Mouse (Mus musculus) v-Abl transformed pro-B cells (cell line): ENCODE data around the gene Csnk1e.
"Not testable (repeated sequence)": the region's sequence is repeated elsewhere in the genome, so short reads cannot be mapped to it uniquely, and the experiment has no call there.

Experiments used
- in situ Hi-C, 2 experiments: fragments of 400-800 bp; cut with MboI; formaldehyde crosslinking; loops; one replicate each; pipeline ENCODE4 v1.15.1; 2025; ENCODE audit not compliant: unreplicated experiment in 2 of 2

Csnk1e gene

GRCm38 (mm10) chr15:79455106-79455810 lies at the start of gene Csnk1e:
Gene Csnk1e, minus strand, starts transcription at chr15:79455566.
- in situ Hi-C loops = no loop called here

DNA sequence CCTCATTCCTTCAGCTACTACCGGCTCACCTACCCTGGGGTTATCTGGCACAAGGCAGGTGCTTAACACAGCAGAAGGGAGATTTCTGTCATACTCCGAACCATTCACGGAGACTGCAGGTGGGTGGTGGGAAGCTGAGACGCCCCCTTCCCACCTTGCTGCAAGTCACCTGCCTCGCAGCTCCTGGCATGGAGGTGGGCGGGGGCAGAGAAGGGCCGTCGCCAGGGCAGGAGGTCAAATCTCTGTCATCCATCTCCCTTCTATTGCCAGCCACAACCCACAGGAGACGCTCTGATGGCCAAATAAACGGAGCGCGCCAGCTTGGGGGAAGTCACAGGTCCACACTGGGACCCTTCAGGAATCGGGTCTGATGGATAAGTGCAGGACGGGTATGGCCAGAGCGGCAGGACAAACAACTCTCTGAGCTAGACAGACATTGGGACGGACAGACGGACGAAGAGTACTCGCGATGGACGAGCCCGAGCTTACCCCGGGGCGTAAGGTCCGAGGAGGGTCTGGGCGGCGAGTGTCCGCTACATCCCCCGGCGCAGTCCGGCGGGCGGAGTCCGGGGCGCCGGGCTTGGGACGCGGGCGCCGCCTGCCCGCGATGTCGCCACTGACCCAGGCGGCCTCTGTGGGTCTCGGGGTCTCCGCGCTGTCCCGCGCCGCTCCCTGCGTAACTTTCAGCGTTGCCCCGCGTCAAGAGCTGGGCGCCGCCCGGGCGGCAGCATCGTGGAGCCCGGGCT lies 49.5 kb upstream of the Csnk1e start, which contains the start of gene Kcnj4:
Gene Kcnj4 (minus strand): TSS at position 535 of the 746 bp plus-strand sequence.
- in situ Hi-C loops = loop anchor here in 1 of 2 experiments (10.0 kb wide), 1 partner anchor 120 kb away; no protein-coding TSS in a partner anchor

- in situ Hi-C loops = loop anchor here in 1 of 2 experiments (10.0 kb wide), 1 partner anchor 121 kb away; no protein-coding TSS in a partner anchor
Observed at GRCm38 (mm10) chr15:79503438-79503837, 48.1 kb upstream of the Csnk1e start.

DNA sequence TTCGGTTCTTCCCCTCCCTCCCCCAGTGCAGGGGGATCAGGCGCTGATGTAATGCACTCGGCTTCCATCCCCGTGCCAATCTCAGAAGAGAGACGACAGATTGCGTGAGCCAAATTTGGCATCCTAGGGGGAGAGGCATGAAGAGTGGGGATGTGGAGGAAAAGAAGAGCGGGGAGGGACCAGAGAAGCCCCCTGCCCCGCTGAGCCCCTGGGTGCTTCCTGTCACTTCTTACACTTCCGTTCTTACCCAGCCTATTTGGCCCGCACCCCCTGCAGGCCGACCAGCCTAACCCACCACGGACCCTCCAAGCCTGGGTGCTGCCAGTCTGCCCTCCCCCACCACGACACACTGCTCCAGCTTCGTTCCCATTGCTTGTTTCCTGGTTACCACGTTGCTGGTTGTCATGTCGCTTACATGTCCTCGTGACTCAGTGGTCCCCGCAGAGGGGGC lies 47.5 kb upstream of the Csnk1e start:
- in situ Hi-C loops = loop anchor here in 1 of 2 experiments (10.0 kb wide), 1 partner anchor 122 kb away; no protein-coding TSS in a partner anchor

GRCm38 (mm10) chr15:79500110-79500509 lies 44.7 kb upstream of the Csnk1e start:
- in situ Hi-C loops = loop anchor here in 1 of 2 experiments (10.0 kb wide), 1 partner anchor 125 kb away; no protein-coding TSS in a partner anchor

DNA sequence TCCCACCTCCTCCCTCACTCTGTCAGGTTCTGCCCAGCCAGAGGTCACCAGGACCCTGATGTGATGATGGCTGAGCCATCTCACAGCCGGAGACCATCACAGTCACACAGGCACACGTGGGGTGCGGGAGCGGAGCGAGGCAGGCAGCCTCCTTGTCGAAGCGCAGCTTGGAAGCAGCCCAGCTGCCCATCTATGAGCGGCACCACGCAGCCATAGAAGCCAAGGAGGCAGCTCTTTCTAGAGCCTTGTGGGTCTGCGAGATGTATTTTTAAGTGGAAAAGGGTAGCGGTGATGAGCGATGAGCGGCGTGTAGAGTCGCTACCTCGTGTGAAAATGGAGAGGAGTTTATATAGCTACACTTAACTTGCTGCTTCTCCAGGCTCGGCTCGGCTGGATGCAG lies 38.2 kb upstream of the Csnk1e start:
- in situ Hi-C loops = no loop called here

GRCm38 (mm10) chr15:79489463-79489862 lies 34.1 kb upstream of the Csnk1e start:
- in situ Hi-C loops = no loop called here

DNA sequence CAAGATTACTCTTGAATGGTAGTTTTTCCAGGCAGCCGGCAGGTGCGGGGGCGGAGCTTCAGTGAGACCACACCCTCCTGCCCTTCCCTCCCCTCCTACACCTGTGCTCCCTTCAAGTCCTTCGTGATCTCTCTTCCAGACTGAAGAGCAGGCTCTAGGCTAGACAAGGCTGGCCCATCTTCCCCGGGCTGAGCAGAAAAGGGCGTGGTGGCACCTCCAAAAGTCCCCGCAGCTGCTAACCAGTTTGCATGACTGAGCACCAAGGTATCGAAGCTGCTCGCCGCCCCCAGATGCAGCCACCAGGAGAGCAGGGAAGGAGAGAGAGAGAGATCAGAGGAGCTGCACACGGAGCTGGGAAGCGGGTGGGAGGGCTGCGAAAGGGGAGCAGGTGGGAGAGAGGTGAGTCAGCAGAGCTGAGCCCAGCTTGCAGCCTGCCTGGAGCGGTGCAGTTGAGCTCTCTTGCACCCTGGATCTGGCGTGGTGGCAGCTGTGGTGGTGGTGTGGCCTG lies 25.9 kb upstream of the Csnk1e start:
- in situ Hi-C loops = no loop called here

GRCm38 (mm10) chr15:79477227-79477626 lies 21.9 kb upstream of the Csnk1e start:
- in situ Hi-C loops = no loop called here

GRCm38 (mm10) chr15:79473638-79474355 lies 18.4 kb upstream of the Csnk1e start:
- in situ Hi-C loops = no loop called here

DNA sequence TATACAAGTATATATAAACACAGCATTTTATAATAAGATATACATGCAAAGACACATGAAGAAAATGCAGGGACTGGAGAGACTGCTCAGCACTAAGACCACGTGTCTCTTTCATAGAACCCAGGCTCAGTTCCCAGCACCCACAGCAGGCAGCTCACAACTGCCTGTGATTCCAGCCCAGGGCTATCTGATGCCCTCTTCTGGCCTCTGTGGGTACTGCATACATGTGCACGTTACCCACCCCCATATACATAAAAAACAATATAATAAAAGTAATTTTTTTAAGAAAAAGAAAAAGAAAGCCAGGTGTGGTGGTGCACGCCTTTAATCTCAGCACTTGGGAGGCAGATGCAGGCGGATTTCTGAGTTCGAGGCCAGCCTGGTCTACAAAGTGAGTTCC lies 17.7 kb upstream of the Csnk1e start:
- in situ Hi-C loops = no loop called here

DNA sequence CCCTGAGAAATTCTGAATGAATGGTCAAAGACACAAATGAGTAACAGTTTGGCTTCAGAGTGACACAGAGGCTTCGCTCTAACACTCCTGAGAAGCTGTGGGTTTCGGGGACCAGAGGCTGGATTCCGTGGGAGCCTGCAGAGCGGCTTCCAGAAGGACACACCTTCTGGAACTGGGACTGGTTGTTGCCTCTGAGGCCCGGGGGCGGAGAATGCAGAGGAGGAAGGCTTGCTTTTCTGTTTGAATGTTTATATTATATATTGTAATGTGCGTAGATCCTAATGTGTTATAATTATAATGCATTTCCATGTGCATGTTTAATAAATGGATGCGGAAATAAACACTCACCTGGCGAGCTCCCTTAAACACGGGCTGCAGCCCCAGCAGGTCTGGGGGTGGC lies 15.7 kb upstream of the Csnk1e start:
- in situ Hi-C loops = no loop called here

GRCm38 (mm10) chr15:79470583-79470982 lies 15.2 kb upstream of the Csnk1e start:
- in situ Hi-C loops = no loop called here

- in situ Hi-C loops = loop anchor here (5.0 to 10.0 kb wide), 3 partner anchors 87 to 227 kb away; no protein-coding TSS in a partner anchor
Observed at GRCm38 (mm10) chr15:79469577-79469976, 14.2 kb upstream of the Csnk1e start.

DNA sequence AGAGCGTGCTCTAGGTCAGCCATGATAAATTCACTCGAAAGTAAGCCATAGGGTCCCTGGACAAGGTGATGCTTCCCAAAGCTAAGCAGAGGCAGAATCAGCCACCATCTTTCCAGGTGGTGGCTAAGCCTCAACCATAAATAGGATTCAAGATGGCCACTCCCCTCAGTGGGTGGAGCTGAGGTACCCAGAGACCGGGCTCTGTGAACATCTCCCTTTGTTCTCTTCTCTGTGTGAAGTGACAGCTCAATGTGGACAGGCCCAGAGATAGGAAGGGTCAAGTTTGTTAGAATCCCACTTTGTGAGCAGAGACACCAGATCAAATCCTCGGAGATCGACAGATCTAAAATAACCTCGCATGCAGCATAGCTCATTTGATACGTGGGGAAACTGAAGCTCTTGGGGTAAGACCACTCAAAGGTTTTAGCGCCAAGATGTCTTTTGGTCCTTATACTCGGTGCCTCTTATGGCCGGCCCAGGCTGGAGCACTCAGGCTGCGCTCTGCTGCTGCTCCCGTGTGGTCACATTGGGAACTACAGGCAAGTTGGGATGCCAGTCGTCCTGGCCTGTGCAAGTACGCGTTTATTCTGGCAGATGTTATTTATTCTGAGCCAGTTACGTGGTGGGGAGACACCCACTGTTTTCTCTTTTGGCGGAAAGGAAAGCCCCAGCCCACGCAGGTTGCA lies 11.4 kb upstream of the Csnk1e start:
- in situ Hi-C loops = loop anchor here (5.0 to 10.0 kb wide), 3 partner anchors 84 to 224 kb away; no protein-coding TSS in a partner anchor

GRCm38 (mm10) chr15:79456546-79456945 lies 1.2 kb upstream of the Csnk1e start:
- in situ Hi-C loops = no loop called here

DNA sequence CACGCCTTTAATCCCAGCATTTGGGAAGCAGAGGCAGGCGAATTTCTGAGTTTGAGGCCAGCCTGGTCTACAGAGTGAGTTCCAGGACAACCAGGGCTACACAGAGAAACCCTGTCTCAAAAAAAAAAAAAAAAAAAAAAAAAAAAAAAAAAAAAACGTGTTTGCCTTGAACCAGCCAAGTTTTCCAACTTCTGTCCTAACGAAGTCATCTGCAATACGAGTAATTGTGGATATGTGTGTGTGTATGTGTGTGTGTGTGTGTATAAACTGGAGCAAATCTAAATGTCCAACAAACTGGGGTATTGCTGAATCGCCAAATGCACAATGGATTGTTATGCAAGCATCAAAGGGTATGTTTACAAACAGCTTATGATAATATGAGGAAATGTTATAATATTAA lies 738 bp upstream of the Csnk1e start:
- in situ Hi-C loops = not testable (repeated sequence)

- in situ Hi-C loops = no loop called here
Observed at GRCm38 (mm10) chr15:79453831-79454230, 1.5 kb downstream of the Csnk1e start.

GRCm38 (mm10) chr15:79448041-79448440 lies 7.3 kb downstream of the Csnk1e start:
- in situ Hi-C loops = no loop called here
